Mouse (Mus musculus): Measurements from ENCODE around the gene Psmb5. TPM values are rescaled to one million over a fixed set of nuclear protein-coding genes. Genes with fewer than 3 reads are reported as not detected.
A peak's percentile ranks its signal among the peaks of the same experiment; 100 is the strongest.

Gene Psmb5
- polyA plus RNA-seq, 1 experiment from 2014 or later, result 358 TPM

- WGBS, result 1% methylated on average over 39 of the region's 39 CpGs
- Histone ChIP-seq H3K4me3 (ENCODE audit: low read length) (peak overlapping the region; percentile 63), H3K27ac (ENCODE audit: low read length) (peak overlapping the region; percentile 96), H3K4me2 (ENCODE audit: low read depth, low read length) (peak overlapping the region; percentile 86), H3K36me3 (ENCODE audit: control insufficient read depth, insufficient read depth) (peaks cover 7% of the 10 kb centered on the region), H3K9me3 (replicated peaks; ENCODE audit: control insufficient read depth, low read length) (no peaks in the 10 kb centered on the region), H3K4me1 (ENCODE audit: control insufficient read depth, insufficient read depth, low read length) (peaks cover 43% of the 10 kb centered on the region), H3K9ac (ENCODE audit: low read length) (peak overlapping the region; percentile 88), H3K27me3 (ENCODE audit: control insufficient read depth, insufficient read depth, low read length) (no peaks in the 10 kb centered on the region)
- ATAC-seq (replicated peaks; ENCODE audit: extremely low read depth, insufficient read depth, low FRiP score), result peak; percentile 61
Measured at GRCm38 (mm10) chr14:54575631-54576030, 42.2 kb downstream of the Psmb5 start.

GRCm38 (mm10) chr14:54575031-54575430 lies 42.8 kb downstream of the Psmb5 start:
- H3K9ac ChIP-seq (ENCODE audit: low read length), result peak overlapping the region; percentile 88
- WGBS, result 4% methylated on average over 8 of the region's 8 CpGs
- H3K27me3 ChIP-seq (ENCODE audit: control insufficient read depth, insufficient read depth, low read length), result no peaks in the 10 kb centered on the region

GRCm38 (mm10) chr14:54574253-54574652 lies 43.6 kb downstream of the Psmb5 start:
- Histone ChIP-seq H3K27me3 (ENCODE audit: control insufficient read depth, insufficient read depth, low read length) (no peaks in the 10 kb centered on the region), H3K36me3 (ENCODE audit: control insufficient read depth, insufficient read depth) (peaks cover 12% of the 10 kb centered on the region), H3K4me1 (ENCODE audit: control insufficient read depth, insufficient read depth, low read length) (peaks cover 50% of the 10 kb centered on the region), H3K27ac (ENCODE audit: low read length) (peak overlapping the region; percentile 92), H3K4me3 (ENCODE audit: low read length) (peak overlapping the region; percentile 63), H3K4me2 (ENCODE audit: low read depth, low read length) (peak overlapping the region; percentile 86), H3K9me3 (replicated peaks; ENCODE audit: control insufficient read depth, low read length) (no peaks in the 10 kb centered on the region), H3K9ac (ENCODE audit: low read length) (peak overlapping the region; percentile 88)
- 14% methylated on average over 4 of the region's 4 CpGs for WGBS
- ATAC-seq (replicated peaks; ENCODE audit: extremely low read depth, insufficient read depth, low FRiP score), result no peak

More at GRCm38 (mm10) chr14:54575031-54575430, 42.8 kb downstream of the Psmb5 start:
- Histone ChIP-seq H3K4me2 (ENCODE audit: low read depth, low read length) (peak overlapping the region; percentile 86), H3K4me3 (ENCODE audit: low read length) (peak overlapping the region; percentile 63), H3K4me1 (ENCODE audit: control insufficient read depth, insufficient read depth, low read length) (peaks cover 43% of the 10 kb centered on the region), H3K36me3 (ENCODE audit: control insufficient read depth, insufficient read depth) (peaks cover 10% of the 10 kb centered on the region), H3K27ac (ENCODE audit: low read length) (peak overlapping the region; percentile 92), H3K9me3 (replicated peaks; ENCODE audit: control insufficient read depth, low read length) (no peaks in the 10 kb centered on the region)
- ATAC-seq (replicated peaks; ENCODE audit: extremely low read depth, insufficient read depth, low FRiP score), result no peak

- WGBS, result 17% methylated on average over 14 of the region's 14 CpGs
- peak overlapping the region; percentile 86 for H3K4me2 ChIP-seq (ENCODE audit: low read depth, low read length)
- H3K4me3 ChIP-seq (ENCODE audit: low read length), result peak overlapping the region; percentile 63
- peak overlapping the region; percentile 92 for H3K27ac ChIP-seq (ENCODE audit: low read length)
- no peaks in the 10 kb centered on the region for H3K9me3 ChIP-seq (replicated peaks; ENCODE audit: control insufficient read depth, low read length)
- peaks cover 21% of the 10 kb centered on the region for H3K36me3 ChIP-seq (ENCODE audit: control insufficient read depth, insufficient read depth)
- peak overlapping the region; percentile 88 for H3K9ac ChIP-seq (ENCODE audit: low read length)
- ATAC-seq (replicated peaks; ENCODE audit: extremely low read depth, insufficient read depth, low FRiP score), result peak; percentile 42
- no peaks in the 10 kb centered on the region for H3K27me3 ChIP-seq (ENCODE audit: control insufficient read depth, insufficient read depth, low read length)
- H3K4me1 ChIP-seq (ENCODE audit: control insufficient read depth, insufficient read depth, low read length), result peaks cover 48% of the 10 kb centered on the region
Measured at GRCm38 (mm10) chr14:54572790-54573736, 44.8 kb downstream of the Psmb5 start.

GRCm38 (mm10) chr14:54572122-54572521 lies 45.7 kb downstream of the Psmb5 start:
- Histone ChIP-seq H3K36me3 (ENCODE audit: control insufficient read depth, insufficient read depth) (peaks cover 23% of the 10 kb centered on the region), H3K9me3 (replicated peaks; ENCODE audit: control insufficient read depth, low read length) (no peaks in the 10 kb centered on the region), H3K27ac (ENCODE audit: low read length) (peak overlapping the region; percentile 92), H3K9ac (ENCODE audit: low read length) (peak overlapping the region; percentile 88), H3K4me3 (ENCODE audit: low read length) (no peak overlapping the region), H3K4me1 (ENCODE audit: control insufficient read depth, insufficient read depth, low read length) (peaks cover 48% of the 10 kb centered on the region), H3K4me2 (ENCODE audit: low read depth, low read length) (peak overlapping the region; percentile 86), H3K27me3 (ENCODE audit: control insufficient read depth, insufficient read depth, low read length) (no peaks in the 10 kb centered on the region)
- 55% methylated on average over 4 of the region's 4 CpGs for WGBS
- no peak for ATAC-seq (replicated peaks; ENCODE audit: extremely low read depth, insufficient read depth, low FRiP score)

GRCm38 (mm10) chr14:54569451-54570392 lies 48.1 kb downstream of the Psmb5 start:
- Histone ChIP-seq H3K9ac (ENCODE audit: low read length) (peak overlapping the region; percentile 36; the same call in 1 of the 2 replicates), H3K9me3 (replicated peaks; ENCODE audit: control insufficient read depth, low read length) (no peaks in the 10 kb centered on the region), H3K27me3 (ENCODE audit: control insufficient read depth, insufficient read depth, low read length) (no peaks in the 10 kb centered on the region), H3K36me3 (ENCODE audit: control insufficient read depth, insufficient read depth) (peaks cover 23% of the 10 kb centered on the region), H3K27ac (ENCODE audit: low read length) (peak overlapping the region; percentile 50), H3K4me3 (ENCODE audit: low read length) (no peak overlapping the region), H3K4me1 (ENCODE audit: control insufficient read depth, insufficient read depth, low read length) (peaks cover 40% of the 10 kb centered on the region), H3K4me2 (ENCODE audit: low read depth, low read length) (no peak overlapping the region)
- no peak for ATAC-seq (replicated peaks; ENCODE audit: extremely low read depth, insufficient read depth, low FRiP score)
- 55% methylated on average over 17 of the region's 17 CpGs for WGBS

GRCm38 (mm10) chr14:54568694-54569414 lies 49.0 kb downstream of the Psmb5 start:
- 0 out of 2 replicates have a peak, but pooled peaks have one; percentile 1 for ATAC-seq (replicated peaks; ENCODE audit: extremely low read depth, insufficient read depth, low FRiP score)

More at GRCm38 (mm10) chr14:54568694-54569414, 49.0 kb downstream of the Psmb5 start:
- H3K27ac ChIP-seq (ENCODE audit: low read length), result peak overlapping the region; percentile 50; the same call in 1 of the 2 replicates
- H3K9ac ChIP-seq (ENCODE audit: low read length), result no peak overlapping the region
- H3K36me3 ChIP-seq (ENCODE audit: control insufficient read depth, insufficient read depth), result peaks cover 23% of the 10 kb centered on the region
- no peaks in the 10 kb centered on the region for H3K9me3 ChIP-seq (replicated peaks; ENCODE audit: control insufficient read depth, low read length)
- no peaks in the 10 kb centered on the region for H3K27me3 ChIP-seq (ENCODE audit: control insufficient read depth, insufficient read depth, low read length)
- WGBS, result 69% methylated on average over 15 of the region's 15 CpGs
- H3K4me3 ChIP-seq (ENCODE audit: low read length), result no peak overlapping the region
- no peak overlapping the region for H3K4me2 ChIP-seq (ENCODE audit: low read depth, low read length)
- peaks cover 31% of the 10 kb centered on the region for H3K4me1 ChIP-seq (ENCODE audit: control insufficient read depth, insufficient read depth, low read length)
